Mouse (Mus musculus): ENCODE results near the gene Lmx1b.

- TF ChIP-seq CTCF (IDR thresholded peaks at IDR 0.05; ENCODE audit: extremely low read depth, insufficient read depth, insufficient read length, insufficient replicate concordance) (no peak), POLR2A (IDR thresholded peaks at IDR 0.05; ENCODE audit: low read depth, low read length) (no peak)
Observed at GRCm38 (mm10) chr2:33573075-33573474, 67.2 kb downstream of the Lmx1b start.
